Mouse (Mus musculus): Measurements from ENCODE around the gene Herc6. TPM values are rescaled to one million over a fixed set of nuclear protein-coding genes. Genes with fewer than 3 reads are reported as not detected.

Gene Herc6
- polyA plus RNA-seq, 1 experiment from 2014 or later, result 3.0 TPM

DNA sequence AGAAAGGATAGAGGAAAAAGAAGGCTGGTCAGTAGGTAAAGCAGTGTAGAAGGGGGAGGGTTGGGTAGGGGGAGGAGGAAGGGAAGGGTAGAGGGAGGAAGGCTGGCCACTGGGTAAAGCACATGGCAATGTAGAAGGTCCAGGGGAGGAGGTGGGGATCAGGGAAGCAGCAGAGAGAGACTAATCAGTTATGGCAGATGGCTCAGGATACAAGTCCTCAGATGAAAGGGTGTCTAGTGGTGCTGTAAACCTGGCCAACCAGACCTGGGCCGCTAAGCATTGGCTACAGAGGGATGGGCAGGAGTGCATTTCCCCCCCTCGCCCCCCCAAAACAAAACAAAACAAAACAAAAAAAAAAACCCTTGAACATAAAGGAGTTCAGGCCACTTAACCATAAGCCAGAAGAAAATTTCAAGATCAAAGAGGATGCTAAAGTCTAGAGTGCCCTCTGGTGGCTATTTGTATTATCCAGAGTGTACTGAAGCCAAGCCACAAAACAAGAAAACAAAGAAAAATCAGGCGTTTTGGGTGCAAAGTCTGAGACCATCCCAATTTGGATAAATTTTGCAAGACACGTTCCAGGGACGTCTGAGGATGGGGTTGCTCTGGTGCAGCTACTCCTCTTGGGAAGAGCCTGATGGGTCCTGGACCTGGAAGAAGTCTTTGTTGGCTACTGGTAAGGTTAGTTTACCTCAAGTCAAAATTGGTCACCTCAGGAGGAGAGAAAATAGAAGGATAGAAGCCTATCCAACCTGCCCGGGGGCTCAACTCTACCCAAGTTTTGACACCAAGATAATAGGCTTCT, 10.4 kb upstream of the Herc6 start:
- Histone ChIP-seq H3K27me3 (ENCODE audit: insufficient read depth, low read length) (no peaks in the 10 kb centered on the region), H3K4me2 (ENCODE audit: low read length) (no peak overlapping the region), H3K9ac (ENCODE audit: low read depth, low read length) (no peak overlapping the region), H3K36me3 (ENCODE audit: insufficient read depth, low read length) (no peaks in the 10 kb centered on the region), H3K4me3 (replicated peaks; ENCODE audit: low read depth, low read length) (no peak overlapping the region), H3K27ac (no peak overlapping the region), H3K9me3 (replicated peaks; ENCODE audit: low read length) (no peaks in the 10 kb centered on the region), H3K4me1 (replicated peaks; ENCODE audit: insufficient read depth, low read length) (no peaks in the 10 kb centered on the region)
- DNase-seq (ENCODE audit: low spot score) (peak; percentile 84), ATAC-seq (replicated peaks; ENCODE audit: low FRiP score, low read depth) (no peak)
- peak; percentile 83 for TF ChIP-seq CTCF (IDR thresholded peaks at IDR 0.05; ENCODE audit: low read depth)
- WGBS, result 14% methylated on average over 6 of the region's 6 CpGs

DNA sequence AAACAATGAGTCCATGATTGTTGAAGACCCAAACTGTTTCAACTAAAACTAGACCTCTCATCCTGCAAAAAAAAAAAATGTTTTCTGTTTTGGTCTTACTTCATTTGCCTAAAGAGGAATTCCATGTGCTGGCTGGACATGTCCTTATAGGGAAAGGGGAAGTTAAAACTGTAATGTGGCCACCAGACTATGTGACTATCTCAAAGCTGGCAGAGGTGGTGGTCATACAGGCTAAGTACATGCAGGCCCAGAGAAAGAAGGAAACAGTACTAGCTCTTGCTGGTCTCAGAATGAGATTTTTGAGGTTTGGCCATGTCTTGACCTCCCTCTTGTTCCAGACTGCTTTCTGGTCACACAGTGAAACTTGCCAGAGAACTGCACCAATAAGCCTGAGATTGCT, 9.2 kb upstream of the Herc6 start:
- Histone ChIP-seq H3K9me3 (replicated peaks; ENCODE audit: low read length) (no peaks in the 10 kb centered on the region), H3K36me3 (ENCODE audit: insufficient read depth, low read length) (no peaks in the 10 kb centered on the region), H3K27me3 (ENCODE audit: insufficient read depth, low read length) (no peaks in the 10 kb centered on the region), H3K27ac (no peak overlapping the region), H3K4me3 (replicated peaks; ENCODE audit: low read depth, low read length) (no peak overlapping the region), H3K4me1 (replicated peaks; ENCODE audit: insufficient read depth, low read length) (no peaks in the 10 kb centered on the region), H3K9ac (ENCODE audit: low read depth, low read length) (no peak overlapping the region), H3K4me2 (ENCODE audit: low read length) (no peak overlapping the region)
- no peak for DNase-seq (ENCODE audit: low spot score)
- no peak for ATAC-seq (replicated peaks; ENCODE audit: low FRiP score, low read depth)
- TF ChIP-seq CTCF (IDR thresholded peaks at IDR 0.05; ENCODE audit: low read depth), result no peak

- no peak for TF ChIP-seq CTCF (IDR thresholded peaks at IDR 0.05; ENCODE audit: low read depth)
- Histone ChIP-seq H3K27me3 (ENCODE audit: insufficient read depth, low read length) (no peaks in the 10 kb centered on the region), H3K4me1 (replicated peaks; ENCODE audit: insufficient read depth, low read length) (no peaks in the 10 kb centered on the region), H3K4me3 (replicated peaks; ENCODE audit: low read depth, low read length) (peak overlapping the region; percentile 76), H3K4me2 (ENCODE audit: low read length) (peak overlapping the region; percentile 92), H3K9ac (ENCODE audit: low read depth, low read length) (0 out of 2 replicates have a peak overlapping the region, but pooled peaks have one; percentile 64), H3K36me3 (ENCODE audit: insufficient read depth, low read length) (no peaks in the 10 kb centered on the region), H3K27ac (peak overlapping the region; percentile 87), H3K9me3 (replicated peaks; ENCODE audit: low read length) (no peaks in the 10 kb centered on the region)
- no peak for DNase-seq (ENCODE audit: low spot score)
- WGBS, result 83% methylated on average over 12 of the region's 12 CpGs
- ATAC-seq (replicated peaks; ENCODE audit: low FRiP score, low read depth), result no peak
These were observed 795 bp downstream of the Herc6 start for GRCm38 (mm10) chr6:57581595-57581994.

DNA sequence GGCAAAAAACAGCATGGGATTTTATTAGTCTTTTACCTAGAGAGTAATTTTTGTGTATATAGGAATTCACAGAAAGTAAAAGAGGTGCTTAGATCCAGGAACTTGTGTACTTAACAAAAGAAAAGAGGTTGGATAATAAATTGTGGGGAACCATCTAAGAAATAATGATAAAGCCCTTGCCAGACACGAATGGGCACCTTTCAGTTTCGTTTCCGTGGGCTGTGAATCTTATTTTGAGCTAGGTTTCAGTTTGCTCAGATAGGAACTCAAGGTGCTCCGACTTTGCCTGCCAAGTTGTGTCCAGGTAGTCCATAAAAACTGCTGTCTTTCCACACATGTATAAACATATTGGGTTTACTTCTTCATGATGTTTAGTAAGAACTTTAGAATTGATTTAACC, 1.6 kb downstream of the Herc6 start:
- Histone ChIP-seq H3K4me1 (replicated peaks; ENCODE audit: insufficient read depth, low read length) (no peaks in the 10 kb centered on the region), H3K4me3 (replicated peaks; ENCODE audit: low read depth, low read length) (no peak overlapping the region), H3K27me3 (ENCODE audit: insufficient read depth, low read length) (no peaks in the 10 kb centered on the region), H3K9ac (ENCODE audit: low read depth, low read length) (no peak overlapping the region), H3K4me2 (ENCODE audit: low read length) (no peak overlapping the region), H3K36me3 (ENCODE audit: insufficient read depth, low read length) (no peaks in the 10 kb centered on the region), H3K9me3 (replicated peaks; ENCODE audit: low read length) (no peaks in the 10 kb centered on the region), H3K27ac (no peak overlapping the region)
- DNase-seq (ENCODE audit: low spot score) (no peak), ATAC-seq (replicated peaks; ENCODE audit: low FRiP score, low read depth) (no peak)
- TF ChIP-seq CTCF (IDR thresholded peaks at IDR 0.05; ENCODE audit: low read depth), result no peak
- WGBS, result 84% methylated on average over 4 of the region's 4 CpGs

GRCm38 (mm10) chr6:57605546-57606307, 24.9 kb downstream of the Herc6 start:
- TF ChIP-seq CTCF (IDR thresholded peaks at IDR 0.05; ENCODE audit: low read depth), result no peak
- Histone ChIP-seq H3K9ac (ENCODE audit: low read depth, low read length) (no peak overlapping the region), H3K4me2 (ENCODE audit: low read length) (no peak overlapping the region), H3K4me3 (replicated peaks; ENCODE audit: low read depth, low read length) (no peak overlapping the region), H3K9me3 (replicated peaks; ENCODE audit: low read length) (no peaks in the 10 kb centered on the region), H3K27ac (no peak overlapping the region), H3K4me1 (replicated peaks; ENCODE audit: insufficient read depth, low read length) (no peaks in the 10 kb centered on the region), H3K27me3 (ENCODE audit: insufficient read depth, low read length) (no peaks in the 10 kb centered on the region), H3K36me3 (ENCODE audit: insufficient read depth, low read length) (no peaks in the 10 kb centered on the region)
- DNase-seq (ENCODE audit: low spot score) (no peak), ATAC-seq (replicated peaks; ENCODE audit: low FRiP score, low read depth) (no peak)
- 93% methylated on average over 7 of the region's 7 CpGs for WGBS

- no peak for ATAC-seq (replicated peaks; ENCODE audit: low FRiP score, low read depth)
- H3K4me3 ChIP-seq (replicated peaks; ENCODE audit: low read depth, low read length), result no peak overlapping the region
- H3K4me2 ChIP-seq (ENCODE audit: low read length), result no peak overlapping the region
- no peaks in the 10 kb centered on the region for H3K9me3 ChIP-seq (replicated peaks; ENCODE audit: low read length)
- DNase-seq (ENCODE audit: low spot score), result no peak
- no peaks in the 10 kb centered on the region for H3K27me3 ChIP-seq (ENCODE audit: insufficient read depth, low read length)
- 83% methylated on average over 2 of the region's 2 CpGs for WGBS
- H3K9ac ChIP-seq (ENCODE audit: low read depth, low read length), result no peak overlapping the region
- no peaks in the 10 kb centered on the region for H3K36me3 ChIP-seq (ENCODE audit: insufficient read depth, low read length)
- no peak overlapping the region for H3K27ac ChIP-seq
- no peaks in the 10 kb centered on the region for H3K4me1 ChIP-seq (replicated peaks; ENCODE audit: insufficient read depth, low read length)
- no peak for TF ChIP-seq CTCF (IDR thresholded peaks at IDR 0.05; ENCODE audit: low read depth)
These were observed 27.2 kb downstream of the Herc6 start for GRCm38 (mm10) chr6:57607999-57608398.
